Mouse (Mus musculus): ENCODE results near the gene Tob1.

DNA sequence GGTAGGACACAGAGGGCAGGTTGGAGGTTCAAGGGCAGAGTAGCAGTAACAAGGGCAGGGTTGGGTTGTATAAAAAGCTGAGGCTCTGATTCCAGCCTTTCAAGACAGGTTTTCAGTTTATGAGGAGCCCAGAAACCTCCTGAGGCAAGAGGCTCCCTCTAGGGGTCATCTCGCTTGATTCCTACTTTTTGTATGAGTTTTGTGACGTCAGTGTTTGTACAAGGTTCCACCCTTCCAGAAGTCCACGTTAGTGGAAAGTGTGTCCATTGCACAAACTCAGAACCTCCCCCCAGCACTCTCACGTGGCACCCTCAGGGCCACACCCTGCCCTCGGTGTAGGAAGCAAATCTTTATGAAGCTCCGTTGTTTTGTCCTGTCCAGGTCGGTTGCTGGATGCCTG is 14.7 kb downstream of the Tob1 start:
- TF ChIP-seq POLR2A (IDR thresholded peaks at IDR 0.05; ENCODE audit: low read depth, low read length) (no peak), CTCF (IDR thresholded peaks at IDR 0.05; ENCODE audit: extremely low read depth, insufficient read depth, insufficient read length, insufficient replicate concordance) (peak; percentile 25; the same call in 1 of the 2 replicates)
